Mouse (Mus musculus): ENCODE results near the gene B4galt1. TPM values are rescaled to one million over a fixed set of nuclear protein-coding genes. Genes with fewer than 3 reads are reported as not detected.

The B4galt1 gene
- polyA plus RNA-seq, 1 experiment from 2014 or later: 20.0 TPM

GRCm38 (mm10) chr4:40828910-40829309 is 24.9 kb downstream of the B4galt1 start:
- H3K27ac ChIP-seq (ENCODE audit: low read depth, low read length): no peak overlapping the region
- no peak overlapping the region for H3K4me3 ChIP-seq (ENCODE audit: low read depth, low read length)
- H3K36me3 ChIP-seq (ENCODE audit: control insufficient read depth, insufficient read depth, low read length): no peaks in the 10 kb centered on the region
- WGBS: 74% methylated on average over 7 of the region's 7 CpGs
- no peaks in the 10 kb centered on the region for H3K27me3 ChIP-seq (ENCODE audit: control insufficient read depth, insufficient read depth, low read length)
- peak; percentile 23 for DNase-seq (ENCODE audit: low spot score)
- ATAC-seq (ENCODE audit: insufficient read depth, low FRiP score, low TSS enrichment): no peak
- no peak overlapping the region for H3K9ac ChIP-seq (ENCODE audit: low read length)
- H3K4me2 ChIP-seq (ENCODE audit: low read depth): no peak overlapping the region
- H3K4me1 ChIP-seq (ENCODE audit: control insufficient read depth, insufficient read depth, low read length): no peaks in the 10 kb centered on the region
- no peaks in the 10 kb centered on the region for H3K9me3 ChIP-seq (ENCODE audit: control insufficient read depth, low read length)

GRCm38 (mm10) chr4:40827926-40828325 is 25.9 kb downstream of the B4galt1 start:
- DNase-seq (ENCODE audit: low spot score) (no peak), ATAC-seq (ENCODE audit: insufficient read depth, low FRiP score, low TSS enrichment) (no peak)
- no peaks in the 10 kb centered on the region for H3K9me3 ChIP-seq (ENCODE audit: control insufficient read depth, low read length)
- WGBS: 94% methylated on average over 9 of the region's 9 CpGs
- H3K27ac ChIP-seq (ENCODE audit: low read depth, low read length): no peak overlapping the region
- H3K4me2 ChIP-seq (ENCODE audit: low read depth): no peak overlapping the region
- no peak overlapping the region for H3K9ac ChIP-seq (ENCODE audit: low read length)
- H3K4me3 ChIP-seq (ENCODE audit: low read depth, low read length): no peak overlapping the region
- no peaks in the 10 kb centered on the region for H3K27me3 ChIP-seq (ENCODE audit: control insufficient read depth, insufficient read depth, low read length)
- no peaks in the 10 kb centered on the region for H3K4me1 ChIP-seq (ENCODE audit: control insufficient read depth, insufficient read depth, low read length)
- no peaks in the 10 kb centered on the region for H3K36me3 ChIP-seq (ENCODE audit: control insufficient read depth, insufficient read depth, low read length)

GRCm38 (mm10) chr4:40826810-40827209 is 27.0 kb downstream of the B4galt1 start:
- ATAC-seq (ENCODE audit: insufficient read depth, low FRiP score, low TSS enrichment): no peak
- no peaks in the 10 kb centered on the region for H3K27me3 ChIP-seq (ENCODE audit: control insufficient read depth, insufficient read depth, low read length)
- WGBS: 91% methylated on average over 2 of the region's 2 CpGs
- no peak overlapping the region for H3K4me2 ChIP-seq (ENCODE audit: low read depth)
- H3K4me1 ChIP-seq (ENCODE audit: control insufficient read depth, insufficient read depth, low read length): no peaks in the 10 kb centered on the region
- no peaks in the 10 kb centered on the region for H3K36me3 ChIP-seq (ENCODE audit: control insufficient read depth, insufficient read depth, low read length)
- H3K4me3 ChIP-seq (ENCODE audit: low read depth, low read length): no peak overlapping the region
- H3K27ac ChIP-seq (ENCODE audit: low read depth, low read length): no peak overlapping the region
- H3K9ac ChIP-seq (ENCODE audit: low read length): no peak overlapping the region
- no peaks in the 10 kb centered on the region for H3K9me3 ChIP-seq (ENCODE audit: control insufficient read depth, low read length)
- no peak for DNase-seq (ENCODE audit: low spot score)

GRCm38 (mm10) chr4:40825981-40826380 is 27.8 kb downstream of the B4galt1 start:
- Histone ChIP-seq H3K27ac (ENCODE audit: low read depth, low read length) (no peak overlapping the region), H3K4me1 (ENCODE audit: control insufficient read depth, insufficient read depth, low read length) (no peaks in the 10 kb centered on the region), H3K4me2 (ENCODE audit: low read depth) (no peak overlapping the region), H3K9me3 (ENCODE audit: control insufficient read depth, low read length) (no peaks in the 10 kb centered on the region), H3K4me3 (ENCODE audit: low read depth, low read length) (no peak overlapping the region), H3K9ac (ENCODE audit: low read length) (no peak overlapping the region), H3K27me3 (ENCODE audit: control insufficient read depth, insufficient read depth, low read length) (no peaks in the 10 kb centered on the region), H3K36me3 (ENCODE audit: control insufficient read depth, insufficient read depth, low read length) (no peaks in the 10 kb centered on the region)
- DNase-seq (ENCODE audit: low spot score): no peak
- ATAC-seq (ENCODE audit: insufficient read depth, low FRiP score, low TSS enrichment): no peak
- WGBS: 93% methylated on average over 2 of the region's 2 CpGs

GRCm38 (mm10) chr4:40825146-40825545 is 28.7 kb downstream of the B4galt1 start:
- ATAC-seq (ENCODE audit: insufficient read depth, low FRiP score, low TSS enrichment): no peak
- Histone ChIP-seq H3K4me3 (ENCODE audit: low read depth, low read length) (no peak overlapping the region), H3K9me3 (ENCODE audit: control insufficient read depth, low read length) (no peaks in the 10 kb centered on the region), H3K36me3 (ENCODE audit: control insufficient read depth, insufficient read depth, low read length) (no peaks in the 10 kb centered on the region), H3K27me3 (ENCODE audit: control insufficient read depth, insufficient read depth, low read length) (no peaks in the 10 kb centered on the region), H3K4me2 (ENCODE audit: low read depth) (no peak overlapping the region), H3K9ac (ENCODE audit: low read length) (no peak overlapping the region), H3K4me1 (ENCODE audit: control insufficient read depth, insufficient read depth, low read length) (no peaks in the 10 kb centered on the region), H3K27ac (ENCODE audit: low read depth, low read length) (no peak overlapping the region)
- no peak for DNase-seq (ENCODE audit: low spot score)
- 80% methylated on average over 5 of the region's 5 CpGs for WGBS

- Histone ChIP-seq H3K4me2 (ENCODE audit: low read depth) (no peak overlapping the region), H3K27me3 (ENCODE audit: control insufficient read depth, insufficient read depth, low read length) (no peaks in the 10 kb centered on the region), H3K27ac (ENCODE audit: low read depth, low read length) (no peak overlapping the region), H3K4me1 (ENCODE audit: control insufficient read depth, insufficient read depth, low read length) (no peaks in the 10 kb centered on the region), H3K36me3 (ENCODE audit: control insufficient read depth, insufficient read depth, low read length) (no peaks in the 10 kb centered on the region), H3K9me3 (ENCODE audit: control insufficient read depth, low read length) (no peaks in the 10 kb centered on the region), H3K4me3 (ENCODE audit: low read depth, low read length) (no peak overlapping the region), H3K9ac (ENCODE audit: low read length) (no peak overlapping the region)
- WGBS: 93% methylated on average over 7 of the region's 7 CpGs
- ATAC-seq (ENCODE audit: insufficient read depth, low FRiP score, low TSS enrichment) (no peak), DNase-seq (ENCODE audit: low spot score) (no peak)
These were observed 29.3 kb downstream of the B4galt1 start for GRCm38 (mm10) chr4:40824505-40824904.

GRCm38 (mm10) chr4:40823664-40824063 is 30.1 kb downstream of the B4galt1 start:
- Histone ChIP-seq H3K27ac (ENCODE audit: low read depth, low read length) (no peak overlapping the region), H3K4me1 (ENCODE audit: control insufficient read depth, insufficient read depth, low read length) (no peaks in the 10 kb centered on the region), H3K9ac (ENCODE audit: low read length) (no peak overlapping the region), H3K4me2 (ENCODE audit: low read depth) (no peak overlapping the region), H3K36me3 (ENCODE audit: control insufficient read depth, insufficient read depth, low read length) (no peaks in the 10 kb centered on the region), H3K4me3 (ENCODE audit: low read depth, low read length) (no peak overlapping the region), H3K9me3 (ENCODE audit: control insufficient read depth, low read length) (no peaks in the 10 kb centered on the region), H3K27me3 (ENCODE audit: control insufficient read depth, insufficient read depth, low read length) (no peaks in the 10 kb centered on the region)
- DNase-seq (ENCODE audit: low spot score): no peak
- WGBS: 88% methylated on average over 8 of the region's 8 CpGs
- no peak for ATAC-seq (ENCODE audit: insufficient read depth, low FRiP score, low TSS enrichment)

GRCm38 (mm10) chr4:40823151-40823550 is 30.7 kb downstream of the B4galt1 start:
- no peak overlapping the region for H3K4me2 ChIP-seq (ENCODE audit: low read depth)
- 92% methylated on average over 14 of the region's 14 CpGs for WGBS

GRCm38 (mm10) chr4:40821303-40822023 is 32.3 kb downstream of the B4galt1 start:
- Histone ChIP-seq H3K27ac (ENCODE audit: low read depth, low read length) (no peak overlapping the region), H3K4me2 (ENCODE audit: low read depth) (no peak overlapping the region), H3K36me3 (ENCODE audit: control insufficient read depth, insufficient read depth, low read length) (no peaks in the 10 kb centered on the region), H3K27me3 (ENCODE audit: control insufficient read depth, insufficient read depth, low read length) (no peaks in the 10 kb centered on the region), H3K9ac (ENCODE audit: low read length) (no peak overlapping the region), H3K4me3 (ENCODE audit: low read depth, low read length) (no peak overlapping the region), H3K4me1 (ENCODE audit: control insufficient read depth, insufficient read depth, low read length) (no peaks in the 10 kb centered on the region), H3K9me3 (ENCODE audit: control insufficient read depth, low read length) (no peaks in the 10 kb centered on the region)
- ATAC-seq (ENCODE audit: insufficient read depth, low FRiP score, low TSS enrichment) (no peak), DNase-seq (ENCODE audit: low spot score) (no peak)
- 90% methylated on average over 8 of the region's 8 CpGs for WGBS

More at GRCm38 (mm10) chr4:40823151-40823550, 30.7 kb downstream of the B4galt1 start:
- Histone ChIP-seq H3K27ac (ENCODE audit: low read depth, low read length) (no peak overlapping the region), H3K9ac (ENCODE audit: low read length) (no peak overlapping the region), H3K9me3 (ENCODE audit: control insufficient read depth, low read length) (no peaks in the 10 kb centered on the region), H3K4me3 (ENCODE audit: low read depth, low read length) (no peak overlapping the region), H3K36me3 (ENCODE audit: control insufficient read depth, insufficient read depth, low read length) (no peaks in the 10 kb centered on the region), H3K27me3 (ENCODE audit: control insufficient read depth, insufficient read depth, low read length) (no peaks in the 10 kb centered on the region), H3K4me1 (ENCODE audit: control insufficient read depth, insufficient read depth, low read length) (no peaks in the 10 kb centered on the region)
- no peak for DNase-seq (ENCODE audit: low spot score)
- ATAC-seq (ENCODE audit: insufficient read depth, low FRiP score, low TSS enrichment): no peak
